Mouse (Mus musculus) kidney, adult 2 months (tissue): Measurements from ENCODE around the gene Sap30l. TPM values are rescaled to one million over a fixed set of nuclear protein-coding genes. Genes with fewer than 3 reads are reported as not detected.

Source experiments
- DNase-seq: peaks from one replicate; pipeline ENCODE4 v3.0.0; 2021
- H3K27ac ChIP-seq: fragments of 200-500 bp; 2 replicates; pipeline ENCODE4 v1.5.1; 2012; ENCODE audit warnings: low read depth, low read length, control low read depth, inconsistent platforms; ENCODE audit not compliant: insufficient read depth
- H3K27me3 ChIP-seq: fragments of 200-500 bp; replicated peaks from 2 replicates; pipeline ENCODE4 v1.6.1; 2012; ENCODE audit warnings: mild to moderate bottlenecking, moderate library complexity, low read length, inconsistent platforms; ENCODE audit not compliant: control insufficient read depth, insufficient read depth
- H3K36me3 ChIP-seq: fragments of 200-500 bp; 2 replicates; pipeline ENCODE4 v1.6.1; 2012; ENCODE audit warnings: mild to moderate bottlenecking, moderate library complexity, low read length, inconsistent platforms; ENCODE audit not compliant: control insufficient read depth, insufficient read depth
- H3K4me1 ChIP-seq: fragments of 200-500 bp; 2 replicates; pipeline ENCODE4 v1.6.1; 2011; ENCODE audit warnings: low read length; ENCODE audit not compliant: control insufficient read depth, insufficient read depth
- H3K4me3 ChIP-seq: fragments of 200-500 bp; 2 replicates; pipeline ENCODE4 v1.5.1; 2011; ENCODE audit warnings: mild to moderate bottlenecking, low read depth, low read length, control low read depth; ENCODE audit not compliant: insufficient read depth
- CTCF ChIP-seq: fragments of 200-500 bp; conservative IDR thresholded peaks from 2 replicates; pipeline ENCODE4 v1.5.1; 2011; ENCODE audit warnings: low read depth, mild to moderate bottlenecking, control low read depth, low read length, moderate library complexity, mixed read lengths; ENCODE audit not compliant: insufficient read depth, insufficient read length
- POLR2A ChIP-seq: fragments of 200-500 bp; IDR thresholded peaks from one replicate; pipeline ENCODE4 v1.6.1; 2011; ENCODE audit warnings: low read depth, low read length, control low read depth
- WGBS: fragments of 180-500 bp; shearing (Covaris S2); methylation state at CpG from one replicate; pipeline ENCODE4 v1.1.7; 2018; 5-methylcytosine and 5-hydroxymethylcytosine counted together
- polyA plus RNA-seq: library from polyadenylated mRNA; depleted of rRNA; stranded (reverse); fragments of >200 nt; gene quantifications from 2 replicates; pipeline ENCODE4 v1.2.3, GENCODE M21; 2012

Gene Sap30l
- polyA plus RNA-seq, 1 experiment, result 37.9 TPM

- Histone ChIP-seq H3K27ac (no peak overlapping the region), H3K27me3 (peaks cover 5% of the 10 kb centered on the region; the same call in 1 of the 2 replicates), H3K4me3 (peak overlapping the region; percentile 18; the same call in 1 of the 2 replicates), H3K36me3 (no peaks in the 10 kb centered on the region), H3K4me1 (no peaks in the 10 kb centered on the region)
- DNase-seq, result no peak
- TF ChIP-seq POLR2A (no peak), CTCF (no peak)
- 5% methylated on average over 41 of the region's 41 CpGs for WGBS
These were observed 25.8 kb downstream of the Sap30l start for GRCm38 (mm10) chr11:57827048-57827914.

GRCm38 (mm10) chr11:57827915-57828545, 26.6 kb downstream of the Sap30l start:
- DNase-seq, result peak; percentile 15
- peaks cover 5% of the 10 kb centered on the region; the same call in 1 of the 2 replicates for H3K27me3 ChIP-seq

GRCm38 (mm10) chr11:57828955-57829870, 27.8 kb downstream of the Sap30l start:
- Histone ChIP-seq H3K4me3 (no peak overlapping the region), H3K27me3 (peaks cover 5% of the 10 kb centered on the region; the same call in 1 of the 2 replicates), H3K27ac (no peak overlapping the region), H3K4me1 (no peaks in the 10 kb centered on the region), H3K36me3 (no peaks in the 10 kb centered on the region)
- no peak for DNase-seq
- TF ChIP-seq CTCF, result no peak
- 11% methylated on average over 53 of the region's 53 CpGs for WGBS

More at GRCm38 (mm10) chr11:57827915-57828545, 26.6 kb downstream of the Sap30l start:
- 3% methylated on average over 33 of the region's 33 CpGs for WGBS
- Histone ChIP-seq H3K4me1 (no peaks in the 10 kb centered on the region), H3K27ac (no peak overlapping the region), H3K36me3 (no peaks in the 10 kb centered on the region), H3K4me3 (peak overlapping the region; percentile 18; the same call in 1 of the 2 replicates)
- TF ChIP-seq CTCF (no peak), POLR2A (no peak)

- no peak for DNase-seq
- H3K36me3 ChIP-seq, result no peaks in the 10 kb centered on the region
- no peak overlapping the region for H3K27ac ChIP-seq
- 77% methylated on average over 17 of the region's 17 CpGs for WGBS
- no peaks in the 10 kb centered on the region for H3K4me1 ChIP-seq
- H3K4me3 ChIP-seq, result no peak overlapping the region
- TF ChIP-seq CTCF, result no peak
- no peak for TF ChIP-seq POLR2A
- H3K27me3 ChIP-seq, result peaks cover 5% of the 10 kb centered on the region; the same call in 1 of the 2 replicates
These were observed 28.7 kb downstream of the Sap30l start for GRCm38 (mm10) chr11:57829871-57830775.

- H3K27ac ChIP-seq, result no peak overlapping the region
- WGBS, result 21% methylated on average over 31 of the region's 31 CpGs
These were observed 29.9 kb downstream of the Sap30l start for GRCm38 (mm10) chr11:57831281-57831781.

GRCm38 (mm10) chr11:57831861-57832260, 30.4 kb downstream of the Sap30l start:
- no peak overlapping the region for H3K4me3 ChIP-seq
- H3K27me3 ChIP-seq, result peaks cover 5% of the 10 kb centered on the region; the same call in 1 of the 2 replicates
- no peak for DNase-seq
- no peaks in the 10 kb centered on the region for H3K36me3 ChIP-seq
- TF ChIP-seq CTCF (no peak), POLR2A (no peak)
- 32% methylated on average over 16 of the region's 16 CpGs for WGBS
- no peaks in the 10 kb centered on the region for H3K4me1 ChIP-seq
- H3K27ac ChIP-seq, result no peak overlapping the region

More at GRCm38 (mm10) chr11:57831281-57831781, 29.9 kb downstream of the Sap30l start:
- H3K4me1 ChIP-seq, result no peaks in the 10 kb centered on the region
- H3K4me3 ChIP-seq, result no peak overlapping the region
- no peak for DNase-seq
- TF ChIP-seq CTCF (no peak), POLR2A (no peak)
- no peaks in the 10 kb centered on the region for H3K36me3 ChIP-seq
- H3K27me3 ChIP-seq, result peaks cover 5% of the 10 kb centered on the region; the same call in 1 of the 2 replicates
